Mouse (Mus musculus): Measurements from ENCODE around the gene Hmox2.

Gene Hmox2

GRCm38 (mm10) chr16:4785706-4786105, 59.5 kb downstream of the Hmox2 start:
- no peak for DNase-seq

GRCm38 (mm10) chr16:4788176-4788575, 62.0 kb downstream of the Hmox2 start:
- DNase-seq = no peak

- no peak for DNase-seq
Measured at GRCm38 (mm10) chr16:4789311-4789768, 63.2 kb downstream of the Hmox2 start.

GRCm38 (mm10) chr16:4789810-4790559, 63.8 kb downstream of the Hmox2 start, which contains the start of gene Cdip1:
TSS of gene Cdip1 (minus strand) at chr16:4790292.
- peak; percentile 93 for DNase-seq

- DNase-seq = no peak
Measured at GRCm38 (mm10) chr16:4791332-4791731, 65.2 kb downstream of the Hmox2 start.

- DNase-seq = no peak
Measured at GRCm38 (mm10) chr16:4796631-4797030, 70.5 kb downstream of the Hmox2 start.

Measured in kidney, adult 11 months (tissue).